Mouse (Mus musculus): ENCODE measurements around the gene Srpk1.
"Not testable (repeated sequence)": the region's sequence is repeated elsewhere in the genome, so short reads cannot be mapped to it uniquely, and the experiment has no call there.

Gene Srpk1

GRCm38 (mm10) chr17:28556635-28557396 is 65.7 kb downstream of the Srpk1 start:
- DNase-seq (ENCODE audit: low spot score in 2 of 2), result no peak

- not testable (repeated sequence) for DNase-seq (ENCODE audit: low spot score in 2 of 2)
Measured at GRCm38 (mm10) chr17:28554021-28554420, 68.5 kb downstream of the Srpk1 start.

GRCm38 (mm10) chr17:28553040-28553793 is 69.3 kb downstream of the Srpk1 start:
- peak; percentile 31 to 69 for DNase-seq (ENCODE audit: low spot score in 2 of 2)

- DNase-seq (ENCODE audit: low spot score in 2 of 2), result no peak
Measured at GRCm38 (mm10) chr17:28549111-28549510, 73.4 kb downstream of the Srpk1 start, which contains the start of gene Clpsl2. Gene Clpsl2, plus strand, starts transcription at chr17:28549411.

GRCm38 (mm10) chr17:28548550-28548949 is 74.0 kb downstream of the Srpk1 start:
- no peak for DNase-seq (ENCODE audit: low spot score in 2 of 2)

- DNase-seq (ENCODE audit: low spot score in 2 of 2), result peak in 1 of 2 experiments; percentile 47
Measured at GRCm38 (mm10) chr17:28546925-28547324, 75.6 kb downstream of the Srpk1 start.

GRCm38 (mm10) chr17:28537881-28538280 is 84.6 kb downstream of the Srpk1 start:
- DNase-seq (ENCODE audit: low spot score in 2 of 2), result no peak

All from spleen, postnatal 10 days (tissue).